Mouse (Mus musculus) myocyte (in vitro differentiated cells): ENCODE data around the gene Taf5. TPM values are rescaled to one million over a fixed set of nuclear protein-coding genes. Genes with fewer than 3 reads are reported as not detected.
A peak's percentile ranks its signal among the peaks of the same experiment; 100 is the strongest.

ENCODE experiments used
- H3K27me3 ChIP-seq: one replicate; pipeline ENCODE4 v1.6.1; 2011; ENCODE audit not compliant: control insufficient read depth, insufficient read depth, insufficient read length
- H3K36me3 ChIP-seq: one replicate; pipeline ENCODE4 v1.6.1; 2011; ENCODE audit not compliant: control insufficient read depth, insufficient read depth
- H3K4me2 ChIP-seq: one replicate; pipeline ENCODE4 v1.6.1; 2011; ENCODE audit warnings: low read depth, control low read depth
- H3K4me3 ChIP-seq: one replicate; pipeline ENCODE4 v1.5.1; 2011; ENCODE audit warnings: mild to moderate bottlenecking, control low read depth, moderate library complexity
- H3K79me2 ChIP-seq: one replicate; pipeline ENCODE4 v1.6.1; 2011; ENCODE audit not compliant: control insufficient read depth, insufficient read depth
- H3ac ChIP-seq: one replicate; pipeline ENCODE4 v1.6.1; 2011; ENCODE audit not compliant: control insufficient read depth, insufficient read length
- CEBPB ChIP-seq: IDR thresholded peaks from 2 replicates; pipeline ENCODE4 v1.6.1; 2011; ENCODE audit warnings: mild to moderate bottlenecking, moderate library complexity; ENCODE audit not compliant: poor library complexity, insufficient read depth, severe bottlenecking
- E2F4 ChIP-seq: IDR thresholded peaks from one replicate; pipeline ENCODE4 v1.6.1; 2011; ENCODE audit warnings: mild to moderate bottlenecking, control low read depth, moderate library complexity; ENCODE audit not compliant: insufficient read depth
- MAX ChIP-seq: IDR thresholded peaks from one replicate; pipeline ENCODE4 v1.6.1; 2011; ENCODE audit warnings: low read depth, mild to moderate bottlenecking, control low read depth
- MYOD1 ChIP-seq, 3 experiments: IDR thresholded peaks; one replicate each; pipeline ENCODE4 v1.6.1; 2011; ENCODE audit warnings: control low read depth in 2 of 3, low read depth in 2 of 3, mild to moderate bottlenecking in 2 of 3, moderate library complexity in 1 of 3; ENCODE audit not compliant: insufficient read length in 2 of 3, control insufficient read depth in 1 of 3
- MYOG ChIP-seq, 3 experiments: IDR thresholded peaks; one replicate each; pipeline ENCODE4 v1.6.1; 2011; ENCODE audit warnings: control low read depth in 2 of 3, low read depth in 2 of 3, mild to moderate bottlenecking in 2 of 3; ENCODE audit not compliant: insufficient read length in 2 of 3, control insufficient read depth in 1 of 3, insufficient read depth in 1 of 3
- POLR2A ChIP-seq: IDR thresholded peaks from one replicate; pipeline ENCODE4 v1.6.1; 2011; ENCODE audit warnings: low read depth, mild to moderate bottlenecking, control low read depth, moderate library complexity; ENCODE audit not compliant: insufficient read length
- POLR2AphosphoS2 ChIP-seq: IDR thresholded peaks from one replicate; pipeline ENCODE4 v1.6.1; 2011; ENCODE audit warnings: low read depth, control low read depth; ENCODE audit not compliant: insufficient read length
- REST ChIP-seq: IDR thresholded peaks from one replicate; pipeline ENCODE4 v1.6.1; 2011; ENCODE audit warnings: mild to moderate bottlenecking, control low read depth, moderate library complexity; ENCODE audit not compliant: insufficient read depth, insufficient read length
- SRF ChIP-seq: IDR thresholded peaks from one replicate; pipeline ENCODE4 v1.6.1; 2011; ENCODE audit warnings: low read depth; ENCODE audit not compliant: control insufficient read depth, insufficient read length
- TCF12 ChIP-seq: IDR thresholded peaks from one replicate; pipeline ENCODE4 v1.6.1; 2011; ENCODE audit warnings: mild to moderate bottlenecking, control low read depth; ENCODE audit not compliant: poor library complexity, insufficient read depth, severe bottlenecking
- TCF3 ChIP-seq: IDR thresholded peaks from one replicate; pipeline ENCODE4 v1.6.1; 2011; ENCODE audit warnings: low read depth, control low read depth; ENCODE audit not compliant: insufficient read length
- USF1 ChIP-seq: IDR thresholded peaks from one replicate; pipeline ENCODE4 v1.6.1; 2011; ENCODE audit warnings: low read depth, mild to moderate bottlenecking, control low read depth, moderate library complexity
- polyA plus RNA-seq: library from polyadenylated mRNA; unstranded; fragments of >200 nt; fragmentation: generic; extraction: Trizol; gene quantifications from one replicate; pipeline ENCODE4 v1.2.1, GENCODE M21; 2012; ENCODE audit warnings: missing spikeins

Gene Taf5
- polyA plus RNA-seq, 1 experiment: 2.5 TPM

DNA sequence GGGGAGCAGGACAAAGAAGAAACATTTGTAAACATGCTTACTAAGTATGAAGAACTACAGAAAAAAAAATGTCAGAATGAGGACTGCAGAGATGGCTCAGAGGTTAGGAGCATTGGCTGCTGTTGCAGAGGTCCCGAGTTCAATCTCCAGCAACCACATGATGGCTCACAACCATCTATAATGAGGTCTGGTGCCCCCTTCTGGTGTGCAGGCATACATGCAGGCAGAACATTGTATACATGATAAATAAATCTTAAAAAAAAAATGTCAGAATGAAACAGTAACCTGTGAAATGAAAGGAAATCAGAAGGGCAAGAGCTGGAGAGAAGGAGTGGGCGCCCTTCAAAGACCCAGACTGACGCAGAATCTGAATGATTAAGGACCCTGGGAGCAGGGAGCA lies 1.7 kb upstream of the Taf5 start:
- no peak overlapping the region for H3ac ChIP-seq
- TF ChIP-seq SRF (no peak), REST (no peak), POLR2AphosphoS2 (no peak), MYOG (IDR thresholded peaks at IDR 0.05; ENCODE audit: control insufficient read depth in 1 of 3, insufficient read depth in 1 of 3, insufficient read length in 2 of 3, low read depth in 2 of 3) (no peak), USF1 (no peak), TCF3 (no peak), MYOD1 (IDR thresholded peaks at IDR 0.05; ENCODE audit: control insufficient read depth in 1 of 3, insufficient read length in 2 of 3, low read depth in 2 of 3) (no peak), TCF12 (no peak), MAX (no peak), CEBPB (no peak), E2F4 (no peak), POLR2A (no peak)
- H3K27me3 ChIP-seq: no peaks in the 10 kb centered on the region
- H3K4me2 ChIP-seq: no peak overlapping the region
- peaks cover 22% of the 10 kb centered on the region for H3K79me2 ChIP-seq
- no peaks in the 10 kb centered on the region for H3K36me3 ChIP-seq
- no peak overlapping the region for H3K4me3 ChIP-seq

DNA sequence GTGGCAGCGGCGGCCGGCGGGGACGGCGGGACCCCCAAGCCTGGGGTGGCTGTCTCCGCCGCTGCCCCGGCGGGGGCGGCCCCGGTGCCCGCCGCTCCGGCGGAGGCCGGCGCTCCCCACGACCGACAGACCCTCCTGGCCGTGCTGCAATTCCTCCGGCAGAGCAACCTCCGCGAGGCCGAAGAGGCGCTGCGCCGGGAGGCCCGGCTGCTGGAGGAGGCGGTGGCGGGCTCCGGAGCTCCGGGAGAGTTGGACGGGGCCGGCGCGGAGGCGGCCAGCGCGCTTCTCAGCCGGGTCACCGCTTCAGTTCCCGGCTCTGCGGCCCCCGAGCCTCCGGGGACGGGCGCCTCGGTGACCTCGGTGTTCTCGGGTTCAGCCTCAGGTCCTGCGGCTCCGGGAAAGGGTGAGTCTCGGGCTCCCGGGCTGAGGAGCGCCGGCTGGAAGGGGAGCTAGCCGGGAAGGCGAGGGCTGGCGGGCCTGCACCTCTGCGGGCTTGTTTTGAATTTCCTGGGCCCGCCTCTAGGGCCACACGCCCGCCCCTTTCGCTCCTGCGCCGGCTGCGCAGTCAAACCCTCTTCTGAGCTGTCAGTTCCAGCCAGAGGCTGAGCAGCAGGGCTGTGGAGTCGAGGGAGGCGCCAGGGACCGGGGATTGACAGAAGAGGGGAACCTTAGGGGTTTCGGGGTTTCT lies 522 bp downstream of the Taf5 start:
- Histone ChIP-seq H3K36me3 (peaks cover 14% of the 10 kb centered on the region), H3K79me2 (peaks cover 22% of the 10 kb centered on the region), H3ac (peak overlapping the region; percentile 87), H3K4me3 (peak overlapping the region; percentile 35), H3K4me2 (peak overlapping the region; percentile 99), H3K27me3 (no peaks in the 10 kb centered on the region)
- TF ChIP-seq TCF3 (no peak), MYOD1 (IDR thresholded peaks at IDR 0.05; ENCODE audit: control insufficient read depth in 1 of 3, insufficient read length in 2 of 3, low read depth in 2 of 3) (no peak), POLR2A (peak; percentile 74), SRF (no peak), USF1 (no peak), MYOG (IDR thresholded peaks at IDR 0.05; ENCODE audit: control insufficient read depth in 1 of 3, insufficient read depth in 1 of 3, insufficient read length in 2 of 3, low read depth in 2 of 3) (no peak), REST (no peak), E2F4 (peak; percentile 85), POLR2AphosphoS2 (peak; percentile 50), CEBPB (no peak), TCF12 (no peak), MAX (no peak)

DNA sequence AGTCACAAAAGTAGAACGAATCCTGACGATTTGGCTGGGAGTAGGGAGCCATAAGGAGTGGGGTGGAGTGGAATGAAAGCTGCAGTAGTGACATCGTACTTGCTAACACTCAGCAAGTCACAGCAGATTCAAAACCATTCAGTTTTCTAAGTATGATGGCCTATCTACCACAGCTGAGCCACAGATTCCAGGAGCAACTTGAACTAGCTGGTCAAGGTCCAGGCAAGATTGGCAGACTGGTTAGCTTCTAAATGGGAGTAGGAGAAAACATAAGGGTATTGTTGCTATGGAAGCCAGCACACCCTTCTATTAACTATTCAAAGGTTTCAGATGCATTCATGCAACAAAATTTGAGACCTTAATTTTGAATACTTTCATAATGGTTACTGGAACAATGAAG lies 20.7 kb downstream of the Taf5 start:
- Histone ChIP-seq H3K4me3 (no peak overlapping the region), H3ac (no peak overlapping the region), H3K36me3 (peaks cover 36% of the 10 kb centered on the region), H3K79me2 (peaks cover 75% of the 10 kb centered on the region), H3K27me3 (no peaks in the 10 kb centered on the region), H3K4me2 (peak overlapping the region; percentile 100)
- TF ChIP-seq REST (no peak), TCF12 (no peak), SRF (no peak), POLR2AphosphoS2 (no peak), USF1 (no peak), POLR2A (no peak), MAX (no peak), E2F4 (no peak), MYOD1 (IDR thresholded peaks at IDR 0.05; ENCODE audit: control insufficient read depth in 1 of 3, insufficient read length in 2 of 3, low read depth in 2 of 3) (no peak), MYOG (IDR thresholded peaks at IDR 0.05; ENCODE audit: control insufficient read depth in 1 of 3, insufficient read depth in 1 of 3, insufficient read length in 2 of 3, low read depth in 2 of 3) (no peak), TCF3 (no peak)

DNA sequence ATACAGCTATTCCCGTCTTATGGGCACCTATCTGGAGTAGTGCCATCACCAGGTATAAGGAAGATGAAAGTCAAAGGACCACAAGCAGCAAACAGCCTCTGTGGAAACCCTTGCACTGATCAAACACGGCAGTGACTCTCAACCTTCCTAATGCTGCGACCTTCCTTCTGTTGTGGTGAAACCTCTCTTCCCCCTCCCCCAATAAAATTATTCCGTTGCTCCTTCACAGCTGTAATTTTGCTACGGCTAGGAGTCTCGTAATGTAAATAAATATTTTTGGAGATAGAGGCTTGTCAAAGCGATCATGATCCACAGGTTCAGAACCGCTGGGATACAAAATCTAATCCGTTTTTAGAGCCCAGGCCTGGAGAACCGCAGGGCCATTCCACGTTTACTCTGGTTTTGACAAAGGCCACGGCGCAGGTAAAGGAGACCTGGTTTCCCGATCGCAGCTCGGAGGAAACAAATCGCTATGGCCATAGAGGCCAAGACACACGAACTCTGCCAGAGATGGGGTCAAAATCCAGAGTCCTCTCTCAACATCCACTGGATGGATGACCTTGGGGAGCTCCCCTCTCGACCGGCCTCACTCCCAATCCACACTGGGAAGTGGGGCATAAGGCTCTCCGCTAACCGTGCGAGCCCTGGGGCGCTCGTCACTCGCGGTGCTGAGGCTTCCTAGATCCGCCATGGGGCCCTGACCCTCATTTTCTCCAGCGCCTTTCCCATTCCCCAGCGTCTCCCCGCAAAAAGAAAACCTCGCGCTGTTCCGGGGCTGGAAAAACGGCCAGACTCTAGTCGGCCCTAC lies 22.4 kb downstream of the Taf5 start:
- H3ac ChIP-seq: peak overlapping the region; percentile 75
- no peaks in the 10 kb centered on the region for H3K27me3 ChIP-seq
- H3K4me3 ChIP-seq: peak overlapping the region; percentile 100
- H3K4me2 ChIP-seq: peak overlapping the region; percentile 100
- H3K79me2 ChIP-seq: peaks cover 82% of the 10 kb centered on the region
- no peak for TF ChIP-seq MYOD1 (IDR thresholded peaks at IDR 0.05; ENCODE audit: control insufficient read depth in 1 of 3, insufficient read length in 2 of 3, low read depth in 2 of 3)
- TF ChIP-seq MAX: no peak
- TF ChIP-seq POLR2AphosphoS2: no peak
- no peak for TF ChIP-seq CEBPB
- no peak for TF ChIP-seq USF1
- TF ChIP-seq SRF: no peak
- no peak for TF ChIP-seq POLR2A
- no peak for TF ChIP-seq MYOG (IDR thresholded peaks at IDR 0.05; ENCODE audit: control insufficient read depth in 1 of 3, insufficient read depth in 1 of 3, insufficient read length in 2 of 3, low read depth in 2 of 3)
- TF ChIP-seq E2F4: no peak
- no peak for TF ChIP-seq TCF3
- TF ChIP-seq REST: no peak
- TF ChIP-seq TCF12: no peak
- peaks cover 35% of the 10 kb centered on the region for H3K36me3 ChIP-seq
